Mouse (Mus musculus): ENCODE data around the gene Serpinb8.

GRCm38 (mm10) chr1:107589691-107590470 lies at the start of gene Serpinb8:
- TF ChIP-seq CTCF (IDR thresholded peaks at IDR 0.05; ENCODE audit: low read depth), result no peak
- TF ChIP-seq EP300 (IDR thresholded peaks at IDR 0.05; ENCODE audit: low read depth), result no peak
